Mouse (Mus musculus) heart, embryonic 15.5 days (tissue): ENCODE measurements around the gene Gm48551. TPM values are rescaled to one million over a fixed set of nuclear protein-coding genes. Genes with fewer than 3 reads are reported as not detected.
A peak's percentile ranks its signal among the peaks of the same experiment; 100 is the strongest.

Experiments
- ATAC-seq: fragments of 200-750 bp; cut with Nextera tagmentation; replicated peaks from 2 replicates; pipeline ENCODE4 v1.8.0; 2017; ENCODE audit warnings: low read depth, moderate TSS enrichment; ENCODE audit not compliant: insufficient number of reproducible peaks, insufficient read depth, low FRiP score
- H3K27ac ChIP-seq: fragments of 300-500 bp; sonication (generic); 2 replicates; pipeline ENCODE4 v1.5.1; 2015; ENCODE audit warnings: mild to moderate bottlenecking, inconsistent platforms
- H3K27me3 ChIP-seq: fragments of 300-500 bp; sonication (generic); 2 replicates; pipeline ENCODE4 v1.6.1; 2015; ENCODE audit warnings: inconsistent platforms
- H3K36me3 ChIP-seq: fragments of 300-500 bp; sonication (generic); 2 replicates; pipeline ENCODE4 v1.6.1; 2015; ENCODE audit warnings: mild to moderate bottlenecking, inconsistent platforms
- H3K4me1 ChIP-seq: fragments of 300-500 bp; sonication (generic); replicated peaks from 2 replicates; pipeline ENCODE4 v1.6.1; 2015; ENCODE audit warnings: inconsistent platforms
- H3K4me2 ChIP-seq: fragments of 300-500 bp; sonication (generic); 2 replicates; pipeline ENCODE4 v1.6.1; 2015; ENCODE audit warnings: inconsistent platforms, mild to moderate bottlenecking, moderate library complexity
- H3K4me3 ChIP-seq: fragments of 300-500 bp; sonication (generic); 2 replicates; pipeline ENCODE4 v1.5.1; 2015; ENCODE audit warnings: mild to moderate bottlenecking, inconsistent platforms
- H3K9ac ChIP-seq: fragments of 300-500 bp; sonication (generic); 2 replicates; pipeline ENCODE4 v1.6.1; 2015; ENCODE audit warnings: mild to moderate bottlenecking, inconsistent platforms
- H3K9me3 ChIP-seq: fragments of 300-500 bp; sonication (generic); replicated peaks from 2 replicates; pipeline ENCODE4 v1.6.1; 2016; ENCODE audit warnings: inconsistent platforms
- WGBS: fragments of 180-500 bp; shearing (Covaris S2); methylation state at CpG from one replicate; pipeline ENCODE4 v1.1.7; 2015; ENCODE audit warnings: mixed read lengths; 5-methylcytosine and 5-hydroxymethylcytosine counted together
- polyA plus RNA-seq: library from polyadenylated mRNA; unstranded; fragments of >200 nt; fragmentation: Nextera tagmentation; extraction: Ambion mirVana; gene quantifications from 2 replicates; pipeline ENCODE4 v1.2.1, GENCODE M21; 2015

Gm48551 gene
- polyA plus RNA-seq, 1 experiment from 2014 or later = 2.2 TPM

DNA sequence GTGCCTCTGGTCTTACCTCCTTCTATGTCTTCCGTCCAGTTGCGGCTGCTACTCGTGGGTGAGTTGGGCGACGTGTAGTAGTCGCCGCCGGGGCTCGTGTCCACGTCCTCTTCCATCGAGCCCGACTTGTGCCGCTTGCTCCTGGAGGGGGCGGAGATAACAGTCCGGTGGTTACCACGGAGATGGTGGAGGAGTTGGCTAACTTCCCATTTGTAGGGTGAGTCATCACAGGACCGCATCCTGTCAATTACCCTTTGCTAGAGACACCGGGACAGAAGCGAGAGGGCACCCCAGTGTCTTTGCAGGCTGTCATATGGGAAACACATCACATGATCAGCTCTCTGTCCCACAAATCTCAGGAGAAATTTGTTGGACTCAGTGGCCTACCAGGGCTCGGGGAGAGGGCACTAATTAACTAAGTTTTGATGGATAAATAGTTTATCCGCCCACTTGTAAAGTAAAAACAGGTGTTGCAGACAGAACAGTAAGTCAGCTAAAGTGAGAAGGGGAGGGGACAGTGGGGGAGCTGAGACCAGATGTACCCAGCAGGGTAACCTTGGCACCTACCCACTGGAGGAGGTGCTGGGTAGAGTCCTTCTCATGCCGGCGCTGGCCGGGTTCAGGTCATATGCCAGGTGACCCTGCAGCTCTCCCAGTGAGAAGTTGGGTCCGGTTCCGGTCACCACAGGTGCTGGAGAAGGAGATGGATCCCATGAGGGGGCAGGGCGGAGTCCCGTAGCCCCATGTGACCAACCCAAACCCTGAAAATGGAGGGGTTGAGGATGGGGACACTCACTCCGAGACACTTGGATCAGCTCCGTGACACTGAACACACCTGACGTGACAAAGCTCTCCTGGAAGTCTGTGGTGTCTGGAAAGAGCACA, 23.5 kb downstream of the Gm48551 start:
- Histone ChIP-seq H3K27me3 (no peaks in the 10 kb centered on the region), H3K27ac (peak overlapping the region; percentile 98), H3K9ac (peak overlapping the region; percentile 5; the same call in 1 of the 2 replicates), H3K4me2 (peak overlapping the region; percentile 51), H3K36me3 (peaks cover 22% of the 10 kb centered on the region), H3K4me1 (peaks cover 88% of the 10 kb centered on the region), H3K4me3 (peak overlapping the region; percentile 31), H3K9me3 (no peaks in the 10 kb centered on the region)
- 20% methylated on average over 31 of the region's 31 CpGs for WGBS
- ATAC-seq = 0 out of 2 replicates have a peak, but pooled peaks have one; percentile 15

DNA sequence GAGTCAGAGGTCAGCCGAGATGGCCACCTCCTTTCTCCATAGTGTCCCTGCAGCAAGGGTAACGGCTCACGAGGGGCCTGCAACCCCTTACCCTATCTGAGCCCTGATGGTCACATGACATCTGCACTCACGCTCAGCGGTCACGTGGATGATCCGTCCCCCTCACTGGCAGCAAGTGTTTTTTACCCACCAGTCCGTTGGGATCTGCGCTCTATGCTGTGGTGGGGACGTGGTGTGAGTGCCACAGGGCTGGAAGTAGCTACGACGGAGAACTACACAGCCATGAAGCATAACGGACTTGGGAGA, 24.1 kb downstream of the Gm48551 start:
- Histone ChIP-seq H3K27ac (peak overlapping the region; percentile 98), H3K27me3 (no peaks in the 10 kb centered on the region), H3K9me3 (no peaks in the 10 kb centered on the region), H3K4me2 (peak overlapping the region; percentile 51; the same call in 1 of the 2 replicates), H3K36me3 (peaks cover 21% of the 10 kb centered on the region), H3K4me1 (peaks cover 88% of the 10 kb centered on the region), H3K4me3 (no peak overlapping the region), H3K9ac (no peak overlapping the region)
- WGBS = 49% methylated on average over 13 of the region's 13 CpGs
- no peak for ATAC-seq

DNA sequence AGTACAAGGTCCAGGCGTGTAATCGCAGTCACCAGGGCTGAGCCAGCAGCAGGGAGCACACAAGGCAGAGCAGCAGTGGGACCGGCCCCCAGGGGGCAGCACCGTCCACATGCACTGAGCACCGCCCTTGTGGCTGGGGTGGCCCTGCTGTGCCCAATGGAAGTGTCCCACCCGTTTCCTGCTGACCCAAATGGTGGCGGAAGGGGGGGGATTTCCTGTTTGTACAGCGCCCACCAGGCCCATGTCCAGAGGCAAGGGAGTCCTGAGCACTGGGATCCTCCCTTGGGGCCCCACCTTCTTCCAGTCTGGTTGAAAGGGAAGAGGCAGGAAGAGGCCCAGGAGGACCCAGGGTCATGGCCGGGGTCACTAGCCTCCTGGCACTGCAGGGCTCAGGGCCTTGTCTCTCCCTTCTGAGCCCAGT, 24.6 kb downstream of the Gm48551 start:
- Histone ChIP-seq H3K27ac (peak overlapping the region; percentile 98), H3K9ac (no peak overlapping the region), H3K27me3 (no peaks in the 10 kb centered on the region), H3K4me2 (0 out of 2 replicates have a peak overlapping the region, but pooled peaks have one; percentile 32), H3K4me1 (peaks cover 91% of the 10 kb centered on the region), H3K36me3 (peaks cover 16% of the 10 kb centered on the region), H3K9me3 (no peaks in the 10 kb centered on the region), H3K4me3 (no peak overlapping the region)
- WGBS = 31% methylated on average over 9 of the region's 9 CpGs
- peak; percentile 40 for ATAC-seq

DNA sequence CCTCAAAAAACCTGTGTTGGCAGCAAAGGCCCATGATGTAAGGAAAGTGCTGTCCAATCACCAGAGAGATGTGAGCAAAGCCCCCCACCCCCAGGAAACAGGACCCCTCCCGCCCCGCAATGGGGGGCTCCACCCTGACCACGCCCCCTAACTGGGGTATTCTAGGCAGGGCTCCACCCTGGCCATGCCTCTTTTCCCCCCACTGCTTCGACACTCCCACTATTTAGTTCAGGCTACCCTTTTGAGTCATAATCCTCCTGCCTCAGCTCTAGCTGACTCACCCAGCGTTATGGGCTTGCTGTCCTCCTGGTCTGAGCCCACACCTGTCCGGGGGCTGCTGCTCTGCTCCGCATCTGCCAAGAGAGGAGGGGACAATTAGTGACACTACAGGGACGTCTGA, 25.1 kb downstream of the Gm48551 start:
- ATAC-seq = no peak
- no peaks in the 10 kb centered on the region for H3K27me3 ChIP-seq

DNA sequence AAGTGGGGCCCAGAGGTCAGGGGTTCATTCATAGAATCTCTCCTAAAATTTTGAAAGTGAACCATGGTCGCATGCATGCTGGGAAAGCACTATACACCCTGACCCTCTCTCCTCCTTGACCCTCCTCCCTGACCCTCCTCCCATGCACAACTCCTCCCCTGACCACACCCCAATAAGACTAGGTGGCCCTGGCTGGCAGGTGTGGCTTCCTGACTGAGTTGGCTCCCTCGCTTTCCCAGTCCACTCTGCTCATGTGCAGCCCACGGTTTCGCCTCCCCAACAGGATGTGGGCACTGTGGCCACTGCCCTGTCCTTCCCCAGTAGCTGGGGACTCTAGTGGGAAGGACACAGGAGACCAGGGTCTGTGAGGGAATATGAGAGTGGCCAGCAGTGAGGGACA, 26.1 kb downstream of the Gm48551 start:
- Histone ChIP-seq H3K4me3 (no peak overlapping the region), H3K4me2 (peak overlapping the region; percentile 49)

More for the DNA sequence above, 25.1 kb downstream of the Gm48551 start:
- H3K4me1 ChIP-seq = peaks cover 95% of the 10 kb centered on the region
- H3K9me3 ChIP-seq = no peaks in the 10 kb centered on the region
- no peak overlapping the region for H3K9ac ChIP-seq
- peak overlapping the region; percentile 98 for H3K27ac ChIP-seq
- 34% methylated on average over 8 of the region's 8 CpGs for WGBS
- peak overlapping the region; percentile 32; the same call in 1 of the 2 replicates for H3K4me2 ChIP-seq
- peak overlapping the region; percentile 4 for H3K4me3 ChIP-seq
- peaks cover 13% of the 10 kb centered on the region for H3K36me3 ChIP-seq

DNA sequence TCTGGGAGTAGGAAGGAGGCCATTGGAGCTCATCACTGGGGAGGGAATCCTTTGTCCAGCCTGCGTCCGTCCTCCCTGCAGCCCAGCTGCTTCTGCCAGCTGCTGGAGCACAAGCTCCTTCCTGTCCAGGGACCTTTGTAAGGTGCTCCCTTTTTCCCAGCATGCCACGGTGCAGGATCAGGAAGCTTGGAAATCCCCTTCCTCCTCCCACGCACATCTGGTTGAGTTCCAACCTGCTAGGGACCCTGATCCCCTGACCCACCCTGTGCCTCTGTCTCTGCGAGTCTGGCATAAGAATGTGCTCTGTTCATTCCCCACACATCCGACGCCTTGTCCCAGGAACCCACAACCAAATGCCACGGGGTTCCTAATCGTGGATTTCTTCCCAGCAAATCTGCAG, 26.7 kb downstream of the Gm48551 start:
- Histone ChIP-seq H3K4me2 (peak overlapping the region; percentile 49), H3K9me3 (no peaks in the 10 kb centered on the region), H3K4me1 (peaks cover 100% of the 10 kb centered on the region), H3K9ac (no peak overlapping the region; the same call in 1 of the 2 replicates), H3K27ac (peak overlapping the region; percentile 98), H3K4me3 (no peak overlapping the region), H3K27me3 (no peaks in the 10 kb centered on the region), H3K36me3 (peaks cover 2% of the 10 kb centered on the region)
- 63% methylated on average over 9 of the region's 9 CpGs for WGBS
- no peak for ATAC-seq

More for the DNA sequence above, 26.1 kb downstream of the Gm48551 start:
- ATAC-seq = no peak
- peaks cover 99% of the 10 kb centered on the region for H3K4me1 ChIP-seq
- no peaks in the 10 kb centered on the region for H3K27me3 ChIP-seq
- H3K36me3 ChIP-seq = peaks cover 8% of the 10 kb centered on the region
- WGBS = 62% methylated on average over 4 of the region's 4 CpGs
- H3K27ac ChIP-seq = peak overlapping the region; percentile 98
- no peak overlapping the region for H3K9ac ChIP-seq
- no peaks in the 10 kb centered on the region for H3K9me3 ChIP-seq

DNA sequence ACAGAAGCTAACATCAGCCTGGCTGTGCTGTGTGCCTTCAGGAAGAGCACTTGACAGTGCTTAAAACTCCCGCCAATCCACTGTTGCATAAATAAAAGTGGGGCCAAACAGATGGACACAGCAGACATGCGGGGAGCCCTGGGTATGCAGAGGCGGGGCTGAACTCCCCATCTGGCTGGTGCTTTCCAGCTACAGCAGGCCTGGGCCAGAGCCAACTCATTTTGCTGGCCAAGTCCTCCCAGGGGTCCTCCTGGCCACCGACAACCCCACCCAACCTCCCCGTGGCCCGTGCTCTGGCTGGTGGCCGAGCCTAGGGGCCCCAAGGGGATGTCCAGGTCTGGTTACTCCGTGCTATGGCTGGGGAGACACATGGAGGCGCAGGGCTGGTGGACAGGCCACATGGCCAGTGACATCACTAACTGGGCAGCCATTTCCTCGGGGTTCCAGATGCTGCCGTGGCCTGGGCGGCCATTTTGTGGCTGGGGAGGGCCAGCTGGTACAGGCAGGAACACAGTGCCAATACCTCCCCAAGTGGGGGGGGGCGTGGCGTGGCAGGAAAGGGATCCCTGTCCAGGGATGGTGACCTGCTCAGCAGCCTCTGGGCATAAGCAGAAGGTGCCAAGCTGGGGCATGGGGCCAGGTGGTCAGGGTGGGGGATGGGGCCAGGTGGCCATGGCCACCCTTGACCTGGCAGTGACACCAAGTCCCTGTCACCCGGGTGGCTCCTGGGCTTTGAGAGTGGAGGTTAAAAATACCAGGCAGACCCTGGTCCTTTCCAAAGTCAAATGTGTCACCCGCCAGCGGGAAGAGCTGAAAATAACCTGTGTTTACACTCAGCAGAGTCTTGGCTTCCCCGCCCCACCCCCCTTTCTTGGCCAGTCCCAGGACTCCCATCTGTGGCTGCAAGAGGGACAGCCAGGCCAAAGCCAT, 27.5 kb downstream of the Gm48551 start:
- 29% methylated on average over 18 of the region's 18 CpGs for WGBS
- H3K36me3 ChIP-seq = no peaks in the 10 kb centered on the region; the same call in 1 of the 2 replicates
- peak; percentile 47 for ATAC-seq
- peak overlapping the region; percentile 37 for H3K9ac ChIP-seq
- no peak overlapping the region for H3K4me3 ChIP-seq
- H3K27me3 ChIP-seq = no peaks in the 10 kb centered on the region
- peak overlapping the region; percentile 98 for H3K27ac ChIP-seq
- H3K9me3 ChIP-seq = no peaks in the 10 kb centered on the region
- peaks cover 100% of the 10 kb centered on the region for H3K4me1 ChIP-seq
- peak overlapping the region; percentile 49 for H3K4me2 ChIP-seq

DNA sequence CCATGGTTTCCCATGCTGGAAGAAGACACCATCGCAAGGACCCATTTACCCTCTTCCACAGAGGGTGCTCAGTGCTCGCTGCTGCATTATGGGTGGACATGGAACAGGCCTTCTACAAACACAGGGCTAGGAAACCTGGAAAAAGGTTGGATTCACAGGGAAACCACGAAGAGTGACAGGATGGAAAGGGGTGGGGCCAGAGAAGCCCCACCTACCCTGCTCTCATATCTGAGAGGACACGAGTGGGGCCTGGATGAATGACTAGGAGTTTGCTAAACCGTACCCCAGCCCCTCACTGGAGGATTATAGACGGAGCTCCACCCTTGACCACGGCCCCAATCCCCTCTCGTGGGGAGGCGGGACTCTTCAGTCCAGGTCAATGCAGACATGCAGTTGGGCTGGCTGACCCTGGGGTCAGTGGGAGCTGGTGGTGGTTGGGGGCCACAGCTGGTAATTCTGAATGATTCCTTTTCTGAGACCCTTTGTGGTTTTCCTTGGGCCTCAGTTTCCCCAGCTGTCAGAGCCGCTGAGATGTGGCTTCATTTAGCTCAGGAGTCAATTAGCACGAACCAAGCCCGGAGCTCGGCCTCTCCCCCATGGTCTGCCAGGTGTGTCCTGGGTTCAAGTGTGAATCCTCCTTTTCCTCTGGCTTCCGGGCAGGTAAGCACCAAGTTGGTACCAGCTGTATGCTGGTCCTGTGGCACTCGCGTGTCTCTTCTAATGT, 28.5 kb downstream of the Gm48551 start:
- no peaks in the 10 kb centered on the region for H3K27me3 ChIP-seq
- peak overlapping the region; percentile 98 for H3K27ac ChIP-seq
- H3K36me3 ChIP-seq = no peaks in the 10 kb centered on the region
- H3K4me2 ChIP-seq = peak overlapping the region; percentile 49
- peaks cover 100% of the 10 kb centered on the region for H3K4me1 ChIP-seq
- no peaks in the 10 kb centered on the region for H3K9me3 ChIP-seq
- WGBS = 65% methylated on average over 16 of the region's 16 CpGs
- ATAC-seq = no peak
- no peak overlapping the region for H3K4me3 ChIP-seq
- peak overlapping the region; percentile 37; the same call in 1 of the 2 replicates for H3K9ac ChIP-seq

DNA sequence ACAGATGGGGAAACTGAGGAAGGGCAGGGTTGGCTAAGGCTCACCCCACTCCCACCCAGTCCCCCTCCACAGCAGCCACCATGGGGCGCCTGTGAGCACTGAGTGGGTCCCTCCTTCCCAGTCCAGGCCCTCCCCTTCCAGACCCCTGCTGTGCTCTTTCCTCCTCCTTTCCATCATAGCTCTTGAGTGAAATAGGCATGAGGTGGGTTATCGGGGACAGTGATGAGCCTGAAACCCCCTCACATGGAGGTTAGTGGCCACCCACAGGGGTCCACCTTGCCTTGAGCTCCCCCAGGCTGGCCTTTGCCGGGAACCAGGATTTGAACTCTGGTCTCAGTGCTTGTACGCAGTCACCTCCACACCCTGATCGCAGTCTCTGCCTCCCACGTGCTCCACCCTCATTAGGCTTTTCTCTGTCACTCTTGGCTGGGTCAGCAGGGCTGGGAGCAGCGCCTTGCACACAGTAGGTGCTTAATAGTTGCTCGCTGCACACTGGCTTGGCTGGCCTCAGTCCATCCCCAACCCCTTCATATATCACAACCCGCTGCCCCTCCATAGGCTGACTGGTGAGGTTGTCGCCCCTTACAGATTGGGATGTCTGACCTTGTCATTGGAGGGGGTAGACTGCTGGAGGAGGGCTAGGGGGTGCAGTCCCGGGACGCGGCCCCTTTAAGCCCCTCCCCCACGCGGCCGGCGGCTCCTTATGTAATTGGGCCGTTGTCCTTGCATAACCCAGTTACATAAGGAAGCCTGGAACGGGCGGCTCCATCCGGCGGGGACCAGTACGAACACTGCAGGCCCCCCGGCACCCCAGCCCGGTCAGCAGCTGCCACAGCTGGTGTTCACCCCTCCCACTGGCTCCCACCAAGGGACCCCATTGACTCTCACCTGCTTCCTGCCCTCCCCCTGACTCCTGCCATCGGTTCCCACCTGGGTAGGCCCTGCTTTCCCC, 29.3 kb downstream of the Gm48551 start:
- no peak for ATAC-seq
- H3K4me3 ChIP-seq = peak overlapping the region; percentile 7; the same call in 1 of the 2 replicates
- H3K9me3 ChIP-seq = no peaks in the 10 kb centered on the region
- H3K4me2 ChIP-seq = peak overlapping the region; percentile 44
- no peaks in the 10 kb centered on the region for H3K36me3 ChIP-seq
- H3K27me3 ChIP-seq = no peaks in the 10 kb centered on the region
- no peak overlapping the region for H3K9ac ChIP-seq
- peaks cover 100% of the 10 kb centered on the region for H3K4me1 ChIP-seq
- H3K27ac ChIP-seq = peak overlapping the region; percentile 98
- WGBS = 35% methylated on average over 26 of the region's 26 CpGs

DNA sequence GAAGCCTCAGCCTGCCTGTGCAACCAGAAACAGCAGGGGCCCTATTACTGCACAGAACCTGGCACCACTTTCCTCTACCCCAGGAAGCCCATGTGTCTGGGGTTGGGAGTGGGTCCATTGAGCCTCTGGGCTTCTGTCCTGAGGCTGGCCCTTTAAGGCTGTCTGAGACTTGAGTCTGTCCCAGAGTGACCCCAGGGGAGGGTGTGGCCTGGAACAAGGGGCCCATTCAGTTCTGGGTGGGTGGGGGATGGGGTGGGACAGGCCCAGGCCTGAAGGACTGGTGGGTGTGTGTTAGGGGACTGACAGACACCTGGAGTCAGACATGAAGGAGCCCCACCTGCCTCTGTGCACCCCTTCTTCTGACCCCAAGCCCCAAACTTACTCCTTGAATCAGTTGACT, 30.4 kb downstream of the Gm48551 start:
- Histone ChIP-seq H3K27me3 (no peaks in the 10 kb centered on the region), H3K9me3 (no peaks in the 10 kb centered on the region), H3K4me1 (peaks cover 98% of the 10 kb centered on the region), H3K4me3 (no peak overlapping the region), H3K4me2 (no peak overlapping the region), H3K36me3 (no peaks in the 10 kb centered on the region), H3K27ac (peak overlapping the region; percentile 98), H3K9ac (no peak overlapping the region)
- ATAC-seq = no peak
